Mouse (Mus musculus): ENCODE results near the gene Sf3b6.
A peak's percentile ranks its signal among the peaks of the same experiment; 100 is the strongest.

Gene Sf3b6

GRCm38 (mm10) chr12:4840741-4841140, 23.4 kb downstream of the Sf3b6 start:
- no peak for ATAC-seq (ENCODE audit: low TSS enrichment)

GRCm38 (mm10) chr12:4841392-4841887, 24.1 kb downstream of the Sf3b6 start, which contains the start of gene Fkbp1b:
TSS of gene Fkbp1b (minus strand) at chr12:4841591.
- peak; percentile 20 for ATAC-seq (ENCODE audit: low TSS enrichment)

- no peak for ATAC-seq (ENCODE audit: low TSS enrichment)
Measured at GRCm38 (mm10) chr12:4842456-4842855, 25.1 kb downstream of the Sf3b6 start.

- peak; percentile 87 for ATAC-seq (ENCODE audit: low TSS enrichment)
Measured at GRCm38 (mm10) chr12:4842890-4843597, 25.7 kb downstream of the Sf3b6 start, which contains the start of gene Wdcp. TSS of gene Wdcp (plus strand) at chr12:4843303.

GRCm38 (mm10) chr12:4843741-4844140, 26.4 kb downstream of the Sf3b6 start:
- ATAC-seq (ENCODE audit: low TSS enrichment) = no peak

GRCm38 (mm10) chr12:4856160-4856559, 38.8 kb downstream of the Sf3b6 start:
- no peak for ATAC-seq (ENCODE audit: low TSS enrichment)

- ATAC-seq (ENCODE audit: low TSS enrichment) = no peak
Measured at GRCm38 (mm10) chr12:4856834-4857233, 39.5 kb downstream of the Sf3b6 start.

- ATAC-seq (ENCODE audit: low TSS enrichment) = no peak
Measured at GRCm38 (mm10) chr12:4859241-4859914, 42.0 kb downstream of the Sf3b6 start.

GRCm38 (mm10) chr12:4862672-4863071, 45.3 kb downstream of the Sf3b6 start:
- no peak for ATAC-seq (ENCODE audit: low TSS enrichment)

- ATAC-seq (ENCODE audit: low TSS enrichment) = peak; percentile 13; the same call in 1 of the 2 replicates
Measured at GRCm38 (mm10) chr12:4863654-4864337, 46.5 kb downstream of the Sf3b6 start.

- ATAC-seq (ENCODE audit: low TSS enrichment) = peak; percentile 77
Measured at GRCm38 (mm10) chr12:4864338-4864690, 47.0 kb downstream of the Sf3b6 start.

GRCm38 (mm10) chr12:4868924-4869323, 51.6 kb downstream of the Sf3b6 start:
- no peak for ATAC-seq (ENCODE audit: low TSS enrichment)

GRCm38 (mm10) chr12:4871260-4871659, 53.9 kb downstream of the Sf3b6 start:
- no peak for ATAC-seq (ENCODE audit: low TSS enrichment)

- ATAC-seq (ENCODE audit: low TSS enrichment) = no peak
Measured at GRCm38 (mm10) chr12:4872273-4872672, 54.9 kb downstream of the Sf3b6 start.

- ATAC-seq (ENCODE audit: low TSS enrichment) = no peak
Measured at GRCm38 (mm10) chr12:4872983-4873477, 55.7 kb downstream of the Sf3b6 start.

GRCm38 (mm10) chr12:4873531-4873930, 56.2 kb downstream of the Sf3b6 start:
- no peak for ATAC-seq (ENCODE audit: low TSS enrichment)

- ATAC-seq (ENCODE audit: low TSS enrichment) = peak; percentile 66
Measured at GRCm38 (mm10) chr12:4874161-4874927, 57.0 kb downstream of the Sf3b6 start, which contains the start of gene Mfsd2b. TSS of gene Mfsd2b (minus strand) at chr12:4874359.

- no peak for ATAC-seq (ENCODE audit: low TSS enrichment)
Measured at GRCm38 (mm10) chr12:4875623-4876022, 58.3 kb downstream of the Sf3b6 start.

All from frontal cortex, adult (tissue).